Mouse (Mus musculus) left cerebral cortex, postnatal 36 days (tissue): ENCODE measurements at regions not wholly inside any gene's neighbourhood (a gene's known extent, or its start where the extent isn't known, plus 50 kb on each side); places are given as distances from the start of the nearest gene placed in this dataset.

Experiments
- DNase-seq, 2 experiments: peaks; one replicate each; pipeline ENCODE4 v3.0.0; 2021 to 2022; ENCODE audit warnings: low spot score in 2 of 2, mixed read lengths in 1 of 2
- intact Hi-C: fragments of 180-260 bp; cut with DNase I; formaldehyde crosslinking; loops from one replicate; pipeline ENCODE4 v1.15.1; 2025

- DNase-seq, result no peak
- intact Hi-C loops, result no loop called here
These were observed 350.7 kb upstream of the Rasa1 start for GRCm38 (mm10) chr13:85639376-85640229.

DNA sequence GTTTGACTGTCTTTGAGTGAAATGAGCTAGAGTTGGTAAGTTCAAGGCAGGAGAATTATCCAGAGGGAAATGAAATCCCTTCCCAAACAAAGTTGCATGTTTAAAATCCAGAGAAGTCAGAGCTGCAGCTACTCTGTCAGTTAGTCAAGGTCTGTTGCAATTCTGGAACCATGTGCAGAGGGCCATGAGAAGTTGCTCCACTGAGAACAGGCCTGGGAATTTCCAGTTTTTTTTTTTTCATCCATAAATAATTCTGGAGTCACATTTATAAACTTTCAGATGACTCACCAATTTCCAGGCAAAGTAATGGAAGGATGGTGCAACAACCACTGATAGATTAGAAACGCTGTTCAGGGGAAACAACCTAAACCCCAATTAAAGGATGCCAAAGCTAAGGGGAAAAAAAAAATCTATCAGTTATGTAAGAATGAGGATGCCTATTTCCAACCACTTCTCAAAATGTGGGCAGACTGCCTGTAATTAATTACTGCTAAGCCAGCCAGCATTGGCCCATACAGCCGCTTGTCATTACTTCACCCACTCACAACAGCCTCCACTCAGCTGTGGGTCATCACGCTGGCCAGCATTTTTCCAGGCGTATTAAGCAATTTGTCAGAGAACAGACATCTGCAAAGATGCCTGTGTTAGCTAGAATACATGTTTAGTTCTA lies 340.7 kb upstream of the Rasa1 start:
- intact Hi-C loops, result no loop called here

More for the DNA sequence above, 340.7 kb upstream of the Rasa1 start:
- DNase-seq, result peak; percentile 10
